Mouse (Mus musculus) C2C12 (cell line): Measurements from ENCODE around the gene Mapkapk2.

Source experiments
- CEBPB ChIP-seq: IDR thresholded peaks from one replicate; pipeline ENCODE4 v1.6.1; 2011; ENCODE audit warnings: low read depth, mild to moderate bottlenecking, control low read depth, moderate library complexity
- CTCF ChIP-seq: IDR thresholded peaks from one replicate; pipeline ENCODE4 v1.5.1; 2011; ENCODE audit not compliant: control insufficient read depth, insufficient read depth, insufficient read length
- MYOD1 ChIP-seq: IDR thresholded peaks from one replicate; pipeline ENCODE4 v1.6.1; 2011; ENCODE audit warnings: low read depth; ENCODE audit not compliant: control insufficient read depth, insufficient read length
- USF1 ChIP-seq: IDR thresholded peaks from one replicate; pipeline ENCODE4 v1.6.1; 2011; ENCODE audit warnings: low read depth, mild to moderate bottlenecking, control low read depth, moderate library complexity

- TF ChIP-seq CTCF (no peak), MYOD1 (no peak), USF1 (no peak), CEBPB (no peak)
Measured at GRCm38 (mm10) chr1:131138191-131139016, 40.8 kb upstream of the Mapkapk2 start, which contains the start of gene Dyrk3.
